Mouse (Mus musculus) kidney, adult 2 months (tissue): ENCODE results near the gene Dph6. TPM values are rescaled to one million over a fixed set of nuclear protein-coding genes. Genes with fewer than 3 reads are reported as not detected.

ENCODE experiments used
- DNase-seq: peaks from one replicate; pipeline ENCODE4 v3.0.0; 2021
- H3K27ac ChIP-seq: fragments of 200-500 bp; 2 replicates; pipeline ENCODE4 v1.5.1; 2012; ENCODE audit warnings: low read depth, low read length, control low read depth, inconsistent platforms; ENCODE audit not compliant: insufficient read depth
- H3K27me3 ChIP-seq: fragments of 200-500 bp; replicated peaks from 2 replicates; pipeline ENCODE4 v1.6.1; 2012; ENCODE audit warnings: mild to moderate bottlenecking, moderate library complexity, low read length, inconsistent platforms; ENCODE audit not compliant: control insufficient read depth, insufficient read depth
- H3K36me3 ChIP-seq: fragments of 200-500 bp; 2 replicates; pipeline ENCODE4 v1.6.1; 2012; ENCODE audit warnings: mild to moderate bottlenecking, moderate library complexity, low read length, inconsistent platforms; ENCODE audit not compliant: control insufficient read depth, insufficient read depth
- H3K4me1 ChIP-seq: fragments of 200-500 bp; 2 replicates; pipeline ENCODE4 v1.6.1; 2011; ENCODE audit warnings: low read length; ENCODE audit not compliant: control insufficient read depth, insufficient read depth
- H3K4me3 ChIP-seq: fragments of 200-500 bp; 2 replicates; pipeline ENCODE4 v1.5.1; 2011; ENCODE audit warnings: mild to moderate bottlenecking, low read depth, low read length, control low read depth; ENCODE audit not compliant: insufficient read depth
- CTCF ChIP-seq: fragments of 200-500 bp; conservative IDR thresholded peaks from 2 replicates; pipeline ENCODE4 v1.5.1; 2011; ENCODE audit warnings: low read depth, mild to moderate bottlenecking, control low read depth, low read length, moderate library complexity, mixed read lengths; ENCODE audit not compliant: insufficient read depth, insufficient read length
- POLR2A ChIP-seq: fragments of 200-500 bp; IDR thresholded peaks from one replicate; pipeline ENCODE4 v1.6.1; 2011; ENCODE audit warnings: low read depth, low read length, control low read depth
- WGBS: fragments of 180-500 bp; shearing (Covaris S2); methylation state at CpG from one replicate; pipeline ENCODE4 v1.1.7; 2018; 5-methylcytosine and 5-hydroxymethylcytosine counted together
- polyA plus RNA-seq: library from polyadenylated mRNA; depleted of rRNA; stranded (reverse); fragments of >200 nt; gene quantifications from 2 replicates; pipeline ENCODE4 v1.2.3, GENCODE M21; 2012

The Dph6 gene
- polyA plus RNA-seq, 1 experiment = 13.4 TPM

- Histone ChIP-seq H3K36me3 (no peaks in the 10 kb centered on the region), H3K4me3 (no peak overlapping the region), H3K4me1 (no peaks in the 10 kb centered on the region), H3K27me3 (no peaks in the 10 kb centered on the region), H3K27ac (no peak overlapping the region)
- no peak for DNase-seq
- 91% methylated on average over 6 of the region's 6 CpGs for WGBS
- TF ChIP-seq CTCF = no peak
- no peak for TF ChIP-seq POLR2A
Measured at GRCm38 (mm10) chr2:114540416-114540815, 114.3 kb downstream of the Dph6 start.

- DNase-seq = no peak
- no peaks in the 10 kb centered on the region for H3K4me1 ChIP-seq
- TF ChIP-seq POLR2A = no peak
- TF ChIP-seq CTCF = no peak
- H3K27me3 ChIP-seq = no peaks in the 10 kb centered on the region
- no peaks in the 10 kb centered on the region for H3K36me3 ChIP-seq
- no peak overlapping the region for H3K27ac ChIP-seq
- WGBS = 59% methylated on average over 1 of the region's 1 CpGs
- no peak overlapping the region for H3K4me3 ChIP-seq
Measured at GRCm38 (mm10) chr2:114536032-114536431, 118.7 kb downstream of the Dph6 start.

GRCm38 (mm10) chr2:114531010-114531756 lies 123.6 kb downstream of the Dph6 start:
- Histone ChIP-seq H3K27ac (no peak overlapping the region), H3K4me1 (no peaks in the 10 kb centered on the region), H3K4me3 (no peak overlapping the region), H3K27me3 (no peaks in the 10 kb centered on the region), H3K36me3 (no peaks in the 10 kb centered on the region)
- 76% methylated on average over 5 of the region's 5 CpGs for WGBS
- TF ChIP-seq CTCF = no peak
- no peak for TF ChIP-seq POLR2A
- DNase-seq = no peak

GRCm38 (mm10) chr2:114520414-114520813 lies 134.3 kb downstream of the Dph6 start:
- 88% methylated on average over 5 of the region's 5 CpGs for WGBS
- no peak for TF ChIP-seq CTCF
- TF ChIP-seq POLR2A = no peak
- Histone ChIP-seq H3K36me3 (no peaks in the 10 kb centered on the region), H3K27ac (no peak overlapping the region), H3K4me1 (no peaks in the 10 kb centered on the region), H3K27me3 (no peaks in the 10 kb centered on the region), H3K4me3 (no peak overlapping the region)
- DNase-seq = no peak

GRCm38 (mm10) chr2:114519907-114520306 lies 134.9 kb downstream of the Dph6 start:
- DNase-seq = no peak
- TF ChIP-seq CTCF (no peak), POLR2A (no peak)
- no peaks in the 10 kb centered on the region for H3K27me3 ChIP-seq
- H3K27ac ChIP-seq = no peak overlapping the region
- 53% methylated on average over 3 of the region's 3 CpGs for WGBS
- no peaks in the 10 kb centered on the region for H3K36me3 ChIP-seq
- H3K4me1 ChIP-seq = no peaks in the 10 kb centered on the region
- H3K4me3 ChIP-seq = no peak overlapping the region

- 28% methylated on average over 3 of the region's 3 CpGs for WGBS
Measured at GRCm38 (mm10) chr2:114492398-114492797, 162.4 kb downstream of the Dph6 start.

GRCm38 (mm10) chr2:114491907-114492306 lies 162.9 kb downstream of the Dph6 start:
- H3K36me3 ChIP-seq = no peaks in the 10 kb centered on the region
- no peaks in the 10 kb centered on the region for H3K27me3 ChIP-seq
- no peak overlapping the region for H3K4me3 ChIP-seq
- no peaks in the 10 kb centered on the region for H3K4me1 ChIP-seq
- no peak for DNase-seq
- WGBS = 62% methylated on average over 3 of the region's 3 CpGs
- TF ChIP-seq POLR2A (no peak), CTCF (no peak)
- no peak overlapping the region for H3K27ac ChIP-seq

More at GRCm38 (mm10) chr2:114492398-114492797, 162.4 kb downstream of the Dph6 start:
- TF ChIP-seq CTCF (no peak), POLR2A (no peak)
- Histone ChIP-seq H3K27ac (no peak overlapping the region), H3K36me3 (no peaks in the 10 kb centered on the region), H3K4me1 (no peaks in the 10 kb centered on the region), H3K27me3 (no peaks in the 10 kb centered on the region), H3K4me3 (no peak overlapping the region)
- no peak for DNase-seq
